Mouse (Mus musculus) kidney, embryonic 15.5 days (tissue): ENCODE results near the gene Cenpo. TPM values are rescaled to one million over a fixed set of nuclear protein-coding genes. Genes with fewer than 3 reads are reported as not detected.

Experiments
- ATAC-seq: fragments of 200-750 bp; cut with Nextera tagmentation; replicated peaks from 2 replicates; pipeline ENCODE4 v1.8.0; 2017; ENCODE audit warnings: moderate TSS enrichment; ENCODE audit not compliant: low FRiP score
- H3K27ac ChIP-seq: fragments of 300-500 bp; sonication (generic); 2 replicates; pipeline ENCODE4 v1.5.1; 2015; ENCODE audit warnings: mild to moderate bottlenecking, inconsistent platforms
- H3K27me3 ChIP-seq: fragments of 300-500 bp; sonication (generic); 2 replicates; pipeline ENCODE4 v1.6.1; 2015; ENCODE audit warnings: inconsistent platforms
- H3K36me3 ChIP-seq: fragments of 300-500 bp; sonication (generic); 2 replicates; pipeline ENCODE4 v1.6.1; 2015; ENCODE audit warnings: inconsistent platforms
- H3K4me1 ChIP-seq: fragments of 300-500 bp; sonication (generic); 2 replicates; pipeline ENCODE4 v1.6.1; 2015; ENCODE audit warnings: inconsistent platforms
- H3K4me2 ChIP-seq: fragments of 300-500 bp; sonication (generic); 2 replicates; pipeline ENCODE4 v1.6.1; 2015; ENCODE audit warnings: moderate library complexity, mild to moderate bottlenecking, inconsistent platforms
- H3K4me3 ChIP-seq: fragments of 300-500 bp; sonication (generic); replicated peaks from 2 replicates; pipeline ENCODE4 v1.5.1; 2015; ENCODE audit warnings: mild to moderate bottlenecking, inconsistent platforms
- H3K9ac ChIP-seq: fragments of 300-500 bp; sonication (generic); 2 replicates; pipeline ENCODE4 v1.6.1; 2015; ENCODE audit warnings: mild to moderate bottlenecking, inconsistent platforms
- H3K9me3 ChIP-seq: fragments of 300-500 bp; sonication (generic); replicated peaks from 2 replicates; pipeline ENCODE4 v1.6.1; 2016; ENCODE audit warnings: inconsistent platforms
- WGBS: fragments of 180-500 bp; shearing (Covaris S2); methylation state at CpG from one replicate; pipeline ENCODE4 v1.1.7; 2015; ENCODE audit warnings: mixed read lengths; 5-methylcytosine and 5-hydroxymethylcytosine counted together
- polyA plus RNA-seq: library from polyadenylated mRNA; unstranded; fragments of >200 nt; fragmentation: Nextera tagmentation; extraction: Ambion mirVana; gene quantifications from 2 replicates; pipeline ENCODE4 v1.2.1, GENCODE M21; 2015

Gene Cenpo
- polyA plus RNA-seq, 1 experiment from 2014 or later: 13.1 TPM

DNA sequence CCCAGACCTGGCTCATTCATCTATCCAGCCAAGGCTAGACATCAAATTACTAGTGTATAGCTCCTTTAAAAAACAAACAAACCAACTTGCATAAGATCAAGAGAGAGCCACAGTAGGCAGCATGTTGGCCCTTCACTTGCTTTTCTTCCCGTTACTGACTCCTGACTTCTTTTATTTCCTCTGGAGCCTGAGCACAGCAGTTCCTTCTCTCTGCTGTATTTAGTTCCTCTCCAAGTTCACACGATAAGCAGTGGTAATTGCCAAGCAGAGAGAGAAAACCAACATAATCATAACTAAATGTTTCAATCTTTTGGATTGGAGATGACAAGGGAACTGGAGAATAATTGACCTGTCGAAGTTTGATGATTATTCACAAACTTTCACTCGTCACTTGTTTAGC is 1.3 kb downstream of the Cenpo start:
- no peaks in the 10 kb centered on the region for H3K9me3 ChIP-seq
- H3K4me2 ChIP-seq: peak overlapping the region; percentile 67
- H3K27ac ChIP-seq: no peak overlapping the region
- 40% methylated on average over 4 of the region's 4 CpGs for WGBS
- H3K36me3 ChIP-seq: peaks cover 46% of the 10 kb centered on the region
- no peak overlapping the region; the same call in 1 of the 2 replicates for H3K9ac ChIP-seq
- H3K4me1 ChIP-seq: peaks cover 13% of the 10 kb centered on the region
- H3K4me3 ChIP-seq: peak overlapping the region; percentile 56
- no peak for ATAC-seq
- no peaks in the 10 kb centered on the region for H3K27me3 ChIP-seq

DNA sequence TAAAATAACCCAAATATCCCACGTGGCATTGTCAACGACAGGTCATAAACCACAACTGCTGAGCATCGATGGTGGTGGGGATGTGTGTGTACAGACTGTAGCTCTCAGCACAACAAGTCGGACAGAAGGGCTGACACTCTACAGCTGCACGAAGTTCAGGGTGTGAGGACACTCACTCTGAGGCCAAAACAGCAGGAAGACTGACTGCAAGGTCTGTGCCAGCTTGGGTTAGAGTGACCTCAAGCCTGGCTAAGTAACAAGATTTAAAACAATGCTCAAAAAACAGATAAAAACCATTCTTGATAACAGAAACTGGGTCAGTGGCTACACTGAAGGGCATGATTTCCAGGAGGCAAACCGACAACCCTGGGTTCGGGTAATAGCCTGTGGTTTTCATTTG is 3.9 kb downstream of the Cenpo start:
- no peak for ATAC-seq
- Histone ChIP-seq H3K36me3 (peaks cover 57% of the 10 kb centered on the region), H3K4me1 (peaks cover 13% of the 10 kb centered on the region), H3K4me3 (no peak overlapping the region), H3K27ac (no peak overlapping the region), H3K4me2 (no peak overlapping the region), H3K9ac (no peak overlapping the region), H3K9me3 (no peaks in the 10 kb centered on the region), H3K27me3 (no peaks in the 10 kb centered on the region)
- WGBS: 88% methylated on average over 7 of the region's 7 CpGs

DNA sequence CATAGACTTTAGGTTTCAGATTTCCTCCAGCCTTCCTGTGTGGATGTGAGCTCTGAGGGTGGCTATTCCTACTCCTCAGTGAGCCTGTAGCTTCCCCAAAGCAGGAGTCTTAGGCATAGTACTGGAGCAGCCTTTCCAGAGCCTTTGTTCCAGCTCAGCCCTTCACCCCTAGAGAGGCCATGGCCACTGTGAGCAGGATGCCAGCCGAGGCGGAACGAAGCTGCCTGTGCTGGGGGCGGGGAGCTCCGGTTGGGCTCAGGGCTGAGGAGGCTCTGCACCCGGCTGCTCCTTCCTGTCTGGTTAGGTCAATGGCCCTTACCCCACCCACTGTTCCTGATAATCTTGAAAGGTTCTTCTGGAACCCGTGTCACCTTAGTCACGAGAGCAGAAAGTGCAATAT is 21.2 kb downstream of the Cenpo start:
- Histone ChIP-seq H3K36me3 (peaks cover 88% of the 10 kb centered on the region), H3K27ac (peak overlapping the region; percentile 82)

DNA sequence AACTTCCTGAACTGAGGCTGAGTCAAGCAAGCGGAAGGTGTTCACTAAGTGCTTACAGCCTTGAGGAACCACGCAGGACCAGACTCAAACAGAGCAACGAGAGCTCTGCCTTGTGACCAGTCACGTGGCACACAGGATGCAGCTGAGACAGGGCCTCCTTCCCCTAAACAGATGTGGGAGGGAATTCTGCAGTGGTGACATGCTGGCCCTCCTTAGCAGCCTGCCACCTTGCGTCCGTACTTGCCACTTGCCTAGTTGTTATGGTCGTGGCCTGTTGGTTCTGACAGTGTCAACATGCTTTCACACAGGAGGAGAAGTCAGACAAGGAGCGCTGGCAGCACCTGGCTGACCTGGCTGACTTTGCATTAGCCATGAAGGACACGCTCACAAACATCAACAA is 22.9 kb downstream of the Cenpo start:
- WGBS: 70% methylated on average over 9 of the region's 9 CpGs
- peak; percentile 27; the same call in 1 of the 2 replicates for ATAC-seq
- Histone ChIP-seq H3K9ac (no peak overlapping the region), H3K27ac (no peak overlapping the region), H3K36me3 (peaks cover 91% of the 10 kb centered on the region), H3K4me2 (no peak overlapping the region), H3K4me1 (peaks cover 6% of the 10 kb centered on the region; the same call in 1 of the 2 replicates), H3K27me3 (no peaks in the 10 kb centered on the region), H3K4me3 (no peak overlapping the region), H3K9me3 (no peaks in the 10 kb centered on the region)

More for the DNA sequence above, 21.2 kb downstream of the Cenpo start:
- 39% methylated on average over 8 of the region's 8 CpGs for WGBS
- Histone ChIP-seq H3K9ac (no peak overlapping the region), H3K4me3 (no peak overlapping the region), H3K4me1 (peaks cover 6% of the 10 kb centered on the region; the same call in 1 of the 2 replicates), H3K4me2 (no peak overlapping the region), H3K9me3 (no peaks in the 10 kb centered on the region), H3K27me3 (no peaks in the 10 kb centered on the region)
- peak; percentile 92 for ATAC-seq

DNA sequence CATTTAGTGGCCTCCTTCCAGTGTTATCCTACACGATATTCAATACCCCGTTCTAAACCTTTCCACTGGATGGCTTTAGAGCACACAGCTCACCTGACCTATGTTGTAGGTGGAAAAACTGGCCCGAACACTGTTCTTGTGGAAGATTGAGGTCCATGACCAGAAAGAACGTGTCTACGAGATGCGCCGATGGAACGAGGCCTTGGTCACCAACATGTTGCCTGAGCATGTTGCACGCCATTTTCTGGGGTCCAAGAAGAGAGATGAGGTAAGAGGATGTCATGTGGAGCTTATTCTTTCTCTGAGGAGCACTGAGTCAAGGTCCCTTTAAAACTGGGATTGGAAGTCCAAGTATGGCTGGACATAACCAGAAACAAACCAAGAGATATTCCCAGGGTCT is 24.9 kb downstream of the Cenpo start:
- peaks cover 87% of the 10 kb centered on the region for H3K36me3 ChIP-seq
- H3K9me3 ChIP-seq: no peaks in the 10 kb centered on the region

DNA sequence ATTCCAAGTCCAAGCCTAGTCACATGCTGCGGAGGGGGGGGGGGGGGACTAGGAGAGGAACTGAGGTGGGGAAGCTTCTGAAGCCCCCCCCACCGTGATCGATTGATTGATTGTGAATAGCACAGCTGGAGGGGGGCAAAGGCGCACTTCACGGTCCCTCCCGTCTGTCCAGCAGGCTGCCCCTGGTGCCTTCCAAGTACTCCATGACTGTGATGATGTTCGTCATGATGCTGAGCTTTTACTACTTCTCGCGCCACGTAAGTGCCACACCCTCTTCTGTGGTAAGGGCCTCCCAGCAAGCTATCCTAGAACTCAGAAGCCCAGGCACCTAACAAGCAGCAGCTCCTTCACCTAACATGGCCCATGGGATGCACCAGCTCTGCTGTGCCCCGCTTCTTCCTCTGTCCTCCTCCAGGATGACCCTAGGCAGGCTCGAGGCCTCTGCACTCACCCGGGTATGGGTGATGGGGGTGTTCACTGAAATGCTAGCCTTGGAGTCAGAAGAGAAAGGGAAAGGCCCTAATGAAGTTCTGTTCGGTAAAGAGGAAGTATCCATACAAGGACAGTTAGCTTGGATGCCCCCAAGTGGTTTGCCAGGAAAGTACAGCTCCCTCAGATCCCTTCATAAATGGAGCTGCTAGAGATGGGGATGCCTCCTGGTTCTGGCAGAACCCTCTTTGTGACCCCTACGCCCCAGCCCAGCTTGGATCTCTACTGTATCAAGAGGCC is 25.5 kb downstream of the Cenpo start:
- H3K4me2 ChIP-seq: no peak overlapping the region
- no peak overlapping the region for H3K4me3 ChIP-seq
- no peaks in the 10 kb centered on the region for H3K9me3 ChIP-seq
- H3K36me3 ChIP-seq: peaks cover 87% of the 10 kb centered on the region
- no peak overlapping the region for H3K9ac ChIP-seq
- WGBS: 79% methylated on average over 15 of the region's 15 CpGs
- peaks cover 6% of the 10 kb centered on the region; the same call in 1 of the 2 replicates for H3K4me1 ChIP-seq
- no peak overlapping the region for H3K27ac ChIP-seq
- no peaks in the 10 kb centered on the region for H3K27me3 ChIP-seq
- ATAC-seq: no peak

More for the DNA sequence above, 24.9 kb downstream of the Cenpo start:
- Histone ChIP-seq H3K4me3 (no peak overlapping the region), H3K4me1 (peaks cover 6% of the 10 kb centered on the region; the same call in 1 of the 2 replicates), H3K27ac (no peak overlapping the region), H3K4me2 (no peak overlapping the region), H3K27me3 (no peaks in the 10 kb centered on the region), H3K9ac (no peak overlapping the region)
- WGBS: 94% methylated on average over 9 of the region's 9 CpGs
- no peak for ATAC-seq

DNA sequence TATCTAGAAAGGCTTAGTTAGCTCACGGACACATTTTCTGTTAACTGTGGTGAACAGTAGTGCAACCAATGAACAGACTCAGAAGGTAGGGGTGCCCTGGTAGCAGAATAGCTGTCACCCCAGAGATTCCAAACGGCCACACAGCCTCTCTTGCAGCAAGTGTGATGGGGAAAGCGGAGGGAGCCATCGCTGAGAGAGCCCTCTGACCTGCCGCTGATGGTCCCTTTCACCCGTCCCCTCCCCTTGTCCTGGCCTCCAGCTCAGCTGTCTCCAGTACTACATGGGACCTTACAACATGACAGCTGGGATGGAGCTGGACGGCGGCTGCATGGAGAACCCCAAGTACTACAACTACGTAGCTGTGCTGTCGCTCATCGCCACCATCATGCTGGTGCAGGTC is 28.0 kb downstream of the Cenpo start:
- H3K9ac ChIP-seq: no peak overlapping the region
- H3K27ac ChIP-seq: no peak overlapping the region
- WGBS: 92% methylated on average over 11 of the region's 11 CpGs
- no peak overlapping the region for H3K4me3 ChIP-seq
- no peak overlapping the region for H3K4me2 ChIP-seq
- ATAC-seq: no peak
- H3K4me1 ChIP-seq: peaks cover under 1% of the 10 kb centered on the region; the same call in 1 of the 2 replicates
- H3K27me3 ChIP-seq: no peaks in the 10 kb centered on the region
- H3K9me3 ChIP-seq: no peaks in the 10 kb centered on the region
- peaks cover 70% of the 10 kb centered on the region for H3K36me3 ChIP-seq

DNA sequence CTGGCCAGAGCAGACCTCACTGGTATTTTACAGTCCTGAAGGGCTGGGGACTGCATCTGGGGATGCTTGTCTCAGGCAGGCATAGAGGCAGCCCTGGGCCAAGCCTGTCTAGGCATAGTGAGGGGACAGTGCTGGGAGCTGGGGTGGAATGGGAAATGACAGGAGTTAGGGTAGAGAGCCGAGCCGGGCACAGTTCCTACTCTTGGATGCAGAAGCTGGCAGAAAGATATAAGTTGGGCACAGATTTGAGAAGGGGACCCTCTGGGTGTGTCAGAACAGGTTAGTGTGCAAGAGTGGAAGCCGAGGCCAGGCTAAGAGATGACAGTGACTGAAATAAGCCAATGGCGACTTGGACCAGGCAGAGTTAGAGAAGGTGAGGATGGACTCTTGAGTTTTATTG is 31.9 kb downstream of the Cenpo start:
- Histone ChIP-seq H3K4me3 (no peak overlapping the region), H3K27me3 (no peaks in the 10 kb centered on the region), H3K9ac (no peak overlapping the region), H3K27ac (no peak overlapping the region), H3K36me3 (peaks cover 60% of the 10 kb centered on the region), H3K4me1 (peaks cover 4% of the 10 kb centered on the region; the same call in 1 of the 2 replicates), H3K9me3 (no peaks in the 10 kb centered on the region), H3K4me2 (no peak overlapping the region)
- 92% methylated on average over 4 of the region's 4 CpGs for WGBS
- ATAC-seq: no peak

DNA sequence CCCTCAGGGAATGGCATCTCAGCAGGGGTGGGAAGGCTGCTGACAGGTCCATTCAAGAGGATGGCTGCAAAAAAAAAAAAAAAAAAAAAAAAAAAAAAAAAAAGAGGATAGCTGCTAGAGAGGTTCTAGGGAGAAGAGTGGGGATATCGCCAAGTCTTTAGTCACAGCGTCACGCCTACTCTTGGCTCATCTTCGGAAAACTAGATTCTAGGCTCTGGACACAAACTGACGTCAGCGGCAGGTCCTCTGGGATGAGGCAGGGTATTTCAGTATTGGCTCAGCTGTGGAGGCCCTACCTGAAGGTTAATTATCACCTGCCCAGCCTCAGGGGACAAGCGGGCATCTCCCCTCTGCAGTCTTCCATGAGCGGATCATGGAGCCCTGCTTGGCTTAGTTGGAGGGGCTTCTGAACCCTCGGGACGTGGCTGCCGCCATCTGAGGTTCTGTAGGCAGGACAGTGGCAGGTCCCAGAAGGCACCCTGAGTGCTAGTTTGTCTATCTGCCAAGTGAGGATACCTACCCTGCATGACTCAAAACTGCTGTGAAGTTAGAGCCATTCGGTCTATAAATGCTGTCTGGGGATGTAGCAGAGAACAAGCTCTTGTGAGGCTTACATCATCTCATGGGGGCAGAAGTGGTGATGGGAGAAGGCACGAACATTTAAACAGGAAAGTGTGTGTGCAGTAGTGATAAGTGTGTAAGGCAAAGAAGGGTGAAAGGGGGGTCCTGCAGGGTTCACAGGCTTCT is 32.5 kb downstream of the Cenpo start:
- Histone ChIP-seq H3K36me3 (peaks cover 55% of the 10 kb centered on the region), H3K4me2 (no peak overlapping the region), H3K27ac (no peak overlapping the region), H3K27me3 (no peaks in the 10 kb centered on the region), H3K9ac (no peak overlapping the region), H3K4me3 (no peak overlapping the region), H3K4me1 (peaks cover 4% of the 10 kb centered on the region; the same call in 1 of the 2 replicates), H3K9me3 (no peaks in the 10 kb centered on the region)
- ATAC-seq: no peak
- 95% methylated on average over 13 of the region's 13 CpGs for WGBS

DNA sequence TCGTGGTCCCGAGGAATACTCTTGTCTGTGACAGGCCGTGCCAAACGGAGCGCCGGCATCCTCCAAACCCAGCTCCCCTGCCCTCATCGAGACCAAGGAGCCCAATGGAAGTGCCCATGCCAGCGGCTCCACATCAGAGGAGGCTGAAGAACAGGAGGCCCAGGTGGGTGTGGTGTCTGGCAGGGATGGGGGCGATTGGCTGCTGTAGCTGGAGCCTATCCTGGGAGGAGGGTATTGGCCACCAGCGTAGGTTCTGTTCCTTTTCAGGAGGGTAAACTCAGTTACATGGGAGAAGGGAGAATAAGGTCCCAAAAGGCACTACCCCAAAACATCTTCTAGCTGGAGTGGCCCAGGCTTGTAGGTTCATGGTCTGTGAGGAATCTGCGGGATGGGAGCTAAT is 34.8 kb downstream of the Cenpo start:
- Histone ChIP-seq H3K27me3 (no peaks in the 10 kb centered on the region), H3K4me1 (peaks cover 4% of the 10 kb centered on the region; the same call in 1 of the 2 replicates), H3K27ac (no peak overlapping the region), H3K4me2 (no peak overlapping the region), H3K36me3 (peaks cover 37% of the 10 kb centered on the region), H3K9ac (no peak overlapping the region), H3K4me3 (no peak overlapping the region), H3K9me3 (no peaks in the 10 kb centered on the region)
- WGBS: 93% methylated on average over 11 of the region's 11 CpGs
- ATAC-seq: no peak

DNA sequence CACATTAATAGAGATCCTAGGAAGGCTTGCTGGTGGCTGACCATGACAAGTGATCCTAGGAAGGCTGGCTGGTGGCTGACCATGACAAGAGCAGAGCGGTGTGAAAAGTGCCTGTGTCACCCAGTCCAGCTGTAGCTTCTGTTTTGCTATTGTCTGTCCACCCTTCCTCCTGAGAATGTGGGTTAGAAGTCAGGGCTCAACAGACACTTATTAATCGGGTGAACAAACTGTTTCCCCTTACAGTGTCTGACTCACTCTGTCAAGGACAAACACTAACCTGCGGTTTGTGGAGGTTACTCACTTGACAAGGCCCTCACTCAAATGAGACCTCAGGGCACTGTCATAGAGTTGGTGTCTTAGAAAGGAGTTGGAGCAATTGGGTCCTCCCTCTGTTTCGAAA is 35.4 kb downstream of the Cenpo start:
- no peaks in the 10 kb centered on the region for H3K27me3 ChIP-seq
- peaks cover 32% of the 10 kb centered on the region for H3K36me3 ChIP-seq
- no peak overlapping the region for H3K27ac ChIP-seq
- no peak overlapping the region for H3K4me3 ChIP-seq
- no peak overlapping the region for H3K4me2 ChIP-seq
- 88% methylated on average over 4 of the region's 4 CpGs for WGBS
- H3K9me3 ChIP-seq: no peaks in the 10 kb centered on the region
- no peak for ATAC-seq
- H3K4me1 ChIP-seq: peaks cover 6% of the 10 kb centered on the region
- H3K9ac ChIP-seq: no peak overlapping the region

DNA sequence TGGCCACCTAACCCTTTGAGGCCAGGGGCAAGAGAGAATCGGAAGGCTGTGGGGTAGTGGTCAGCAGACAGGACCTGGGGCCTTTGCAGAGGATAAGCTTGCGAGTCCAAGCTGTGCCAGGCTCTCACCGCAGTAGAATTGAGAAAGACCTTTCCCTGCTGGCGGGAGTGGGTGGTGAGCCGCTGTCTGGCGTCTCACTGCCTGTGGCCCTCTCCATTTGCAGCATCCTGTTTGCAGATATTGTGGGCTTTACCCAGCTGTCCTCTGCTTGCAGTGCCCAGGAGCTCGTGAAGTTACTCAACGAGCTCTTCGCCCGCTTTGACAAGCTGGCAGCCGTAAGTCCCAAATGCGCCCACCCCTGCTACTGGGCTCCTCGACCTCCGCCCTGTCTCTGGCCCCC is 39.5 kb downstream of the Cenpo start:
- Histone ChIP-seq H3K36me3 (peaks cover 15% of the 10 kb centered on the region), H3K9ac (no peak overlapping the region), H3K4me2 (no peak overlapping the region), H3K4me1 (peaks cover 24% of the 10 kb centered on the region), H3K4me3 (no peak overlapping the region), H3K9me3 (no peaks in the 10 kb centered on the region), H3K27me3 (no peaks in the 10 kb centered on the region), H3K27ac (no peak overlapping the region)
- ATAC-seq: no peak
- 93% methylated on average over 14 of the region's 14 CpGs for WGBS
